Mouse (Mus musculus) hindbrain, embryonic 15.5 days (tissue): ENCODE measurements around the gene Ddx23. TPM values are rescaled to one million over a fixed set of nuclear protein-coding genes. Genes with fewer than 3 reads are reported as not detected.

Experiments used
- ATAC-seq: fragments of 200-750 bp; cut with Nextera tagmentation; 2 replicates; pipeline ENCODE4 v1.8.0; 2017; ENCODE audit warnings: low read depth, moderate number of reproducible peaks, moderate TSS enrichment; ENCODE audit not compliant: low FRiP score
- H3K27ac ChIP-seq: fragments of 300-500 bp; sonication (generic); replicated peaks from 2 replicates; pipeline ENCODE4 v1.5.1; 2015; ENCODE audit warnings: mild to moderate bottlenecking, inconsistent platforms
- H3K27me3 ChIP-seq: fragments of 300-500 bp; sonication (generic); 2 replicates; pipeline ENCODE4 v1.6.1; 2015; ENCODE audit warnings: control low read depth, inconsistent platforms
- H3K36me3 ChIP-seq: fragments of 300-500 bp; sonication (generic); 2 replicates; pipeline ENCODE4 v1.6.1; 2015; ENCODE audit warnings: control low read depth, inconsistent platforms
- H3K4me1 ChIP-seq: fragments of 300-500 bp; sonication (generic); replicated peaks from 2 replicates; pipeline ENCODE4 v1.6.1; 2015; ENCODE audit warnings: control low read depth, inconsistent platforms
- H3K4me2 ChIP-seq: fragments of 300-500 bp; sonication (generic); 2 replicates; pipeline ENCODE4 v1.6.1; 2015; ENCODE audit warnings: moderate library complexity, mild to moderate bottlenecking, inconsistent platforms
- H3K4me3 ChIP-seq: fragments of 300-500 bp; sonication (generic); 2 replicates; pipeline ENCODE4 v1.5.1; 2015; ENCODE audit warnings: mild to moderate bottlenecking, inconsistent platforms
- H3K9ac ChIP-seq: fragments of 300-500 bp; sonication (generic); 2 replicates; pipeline ENCODE4 v1.6.1; 2015; ENCODE audit warnings: inconsistent platforms
- H3K9me3 ChIP-seq: fragments of 300-500 bp; sonication (generic); 2 replicates; pipeline ENCODE4 v1.6.1; 2016; ENCODE audit warnings: control low read depth, inconsistent platforms
- WGBS: fragments of 180-500 bp; shearing (Covaris S2); methylation state at CpG from one replicate; pipeline ENCODE4 v1.1.7; 2015; 5-methylcytosine and 5-hydroxymethylcytosine counted together
- polyA plus RNA-seq: library from polyadenylated mRNA; unstranded; fragments of >200 nt; fragmentation: Nextera tagmentation; extraction: Ambion mirVana; gene quantifications from 2 replicates; pipeline ENCODE4 v1.2.1, GENCODE M21; 2015

The Ddx23 gene
- polyA plus RNA-seq, 1 experiment from 2014 or later, result 19.4 TPM

DNA sequence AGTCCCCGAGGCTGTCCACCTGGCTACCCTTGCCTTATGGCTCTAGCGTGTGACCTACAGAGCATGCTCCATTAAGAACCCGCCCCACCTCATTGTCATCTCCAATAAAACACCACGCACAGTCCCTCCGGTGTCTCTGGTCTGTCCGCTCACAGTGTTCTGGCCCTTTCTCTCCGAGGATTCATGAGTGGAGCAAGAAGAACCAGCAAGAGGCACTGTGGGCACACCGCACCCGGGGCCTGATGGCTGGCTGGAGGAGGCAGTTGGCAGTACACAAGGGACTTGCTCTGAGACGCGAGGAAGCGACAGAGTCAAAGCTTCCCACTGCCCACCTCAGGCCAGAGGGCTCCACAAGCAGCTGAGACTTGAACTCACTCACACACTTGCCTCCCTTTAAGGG is 18.3 kb downstream of the Ddx23 start:
- peaks cover 91% of the 10 kb centered on the region for H3K36me3 ChIP-seq
- H3K27ac ChIP-seq, result no peak overlapping the region
- no peak overlapping the region for H3K4me2 ChIP-seq
- H3K9me3 ChIP-seq, result no peaks in the 10 kb centered on the region
- H3K4me1 ChIP-seq, result no peaks in the 10 kb centered on the region
- H3K9ac ChIP-seq, result no peak overlapping the region
- no peaks in the 10 kb centered on the region for H3K27me3 ChIP-seq
- no peak for ATAC-seq
- WGBS, result 89% methylated on average over 12 of the region's 12 CpGs
- no peak overlapping the region for H3K4me3 ChIP-seq

DNA sequence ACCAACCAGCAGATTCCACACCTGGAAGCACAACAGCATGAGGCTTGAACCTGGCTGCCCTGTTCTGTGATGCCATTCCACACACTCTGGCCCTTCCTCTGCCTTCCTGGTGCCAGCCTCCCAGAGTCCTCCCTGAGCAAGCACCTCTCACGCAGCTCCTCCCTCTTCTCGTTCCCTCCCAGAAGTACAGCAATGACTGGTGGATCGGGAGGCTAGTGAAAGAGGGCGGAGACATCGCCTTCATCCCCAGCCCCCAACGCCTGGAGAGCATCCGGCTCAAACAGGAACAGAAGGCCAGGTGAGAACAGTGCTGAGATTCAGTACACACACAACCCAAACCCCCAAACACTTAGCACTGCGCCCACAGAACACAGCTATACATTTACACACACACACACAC is 22.5 kb downstream of the Ddx23 start:
- WGBS, result 46% methylated on average over 8 of the region's 8 CpGs
- no peaks in the 10 kb centered on the region for H3K9me3 ChIP-seq
- no peak overlapping the region for H3K9ac ChIP-seq
- peaks cover 53% of the 10 kb centered on the region for H3K36me3 ChIP-seq
- peaks cover 27% of the 10 kb centered on the region for H3K4me1 ChIP-seq
- H3K27me3 ChIP-seq, result no peaks in the 10 kb centered on the region
- ATAC-seq, result no peak
- no peak overlapping the region for H3K4me3 ChIP-seq
- no peak overlapping the region for H3K4me2 ChIP-seq
- no peak overlapping the region for H3K27ac ChIP-seq

DNA sequence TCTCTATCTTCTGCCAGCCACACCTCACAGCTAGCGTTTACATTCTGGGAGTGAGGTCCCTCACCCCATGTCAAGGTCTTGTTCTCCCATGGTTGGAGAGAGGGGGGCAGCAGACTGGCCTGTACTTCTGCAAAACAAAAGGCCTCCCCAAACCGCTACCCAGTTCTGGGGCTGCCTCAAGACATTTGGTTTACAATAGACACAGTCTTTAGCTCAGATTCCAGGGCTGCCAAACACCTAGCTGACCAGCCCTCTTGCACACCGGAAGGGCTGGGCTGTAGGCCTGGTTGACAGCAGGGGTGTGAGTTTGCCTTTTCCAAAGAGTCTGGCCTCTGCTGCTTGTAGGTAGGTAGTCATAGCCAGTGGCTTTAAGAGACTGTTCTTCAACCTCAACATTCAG is 25.5 kb downstream of the Ddx23 start:
- Histone ChIP-seq H3K4me1 (peaks cover 42% of the 10 kb centered on the region), H3K4me2 (peak overlapping the region; percentile 87), H3K4me3 (peak overlapping the region; percentile 81), H3K9ac (peak overlapping the region; percentile 88; the same call in 1 of the 2 replicates), H3K36me3 (peaks cover 26% of the 10 kb centered on the region), H3K27me3 (no peaks in the 10 kb centered on the region), H3K9me3 (no peaks in the 10 kb centered on the region), H3K27ac (no peak overlapping the region)
- 34% methylated on average over 3 of the region's 3 CpGs for WGBS
- no peak for ATAC-seq

DNA sequence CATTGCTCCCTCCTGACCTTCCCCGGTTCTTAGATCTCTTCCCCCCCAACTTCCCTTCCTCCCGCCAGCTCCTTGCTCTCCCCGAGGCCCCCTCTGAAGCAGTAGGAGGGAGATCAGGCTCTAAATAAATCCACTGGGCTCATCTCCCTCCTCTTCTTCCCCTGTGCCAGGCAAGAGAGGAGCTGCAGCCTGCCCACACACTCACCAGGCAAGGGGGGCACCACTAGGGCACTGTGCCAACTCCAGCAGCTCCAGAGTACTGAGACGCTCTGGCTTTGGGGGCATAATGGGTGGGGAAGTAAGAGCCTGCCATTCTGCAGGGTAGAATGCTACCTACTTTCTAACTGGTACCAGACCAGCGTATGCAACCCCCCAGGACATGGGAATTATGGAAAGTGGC is 26.2 kb downstream of the Ddx23 start:
- Histone ChIP-seq H3K27ac (no peak overlapping the region), H3K4me3 (peak overlapping the region; percentile 81), H3K4me1 (peaks cover 49% of the 10 kb centered on the region), H3K9me3 (no peaks in the 10 kb centered on the region), H3K27me3 (no peaks in the 10 kb centered on the region), H3K4me2 (peak overlapping the region; percentile 87), H3K36me3 (peaks cover 20% of the 10 kb centered on the region), H3K9ac (peak overlapping the region; percentile 88)
- ATAC-seq, result no peak
- 24% methylated on average over 5 of the region's 5 CpGs for WGBS

DNA sequence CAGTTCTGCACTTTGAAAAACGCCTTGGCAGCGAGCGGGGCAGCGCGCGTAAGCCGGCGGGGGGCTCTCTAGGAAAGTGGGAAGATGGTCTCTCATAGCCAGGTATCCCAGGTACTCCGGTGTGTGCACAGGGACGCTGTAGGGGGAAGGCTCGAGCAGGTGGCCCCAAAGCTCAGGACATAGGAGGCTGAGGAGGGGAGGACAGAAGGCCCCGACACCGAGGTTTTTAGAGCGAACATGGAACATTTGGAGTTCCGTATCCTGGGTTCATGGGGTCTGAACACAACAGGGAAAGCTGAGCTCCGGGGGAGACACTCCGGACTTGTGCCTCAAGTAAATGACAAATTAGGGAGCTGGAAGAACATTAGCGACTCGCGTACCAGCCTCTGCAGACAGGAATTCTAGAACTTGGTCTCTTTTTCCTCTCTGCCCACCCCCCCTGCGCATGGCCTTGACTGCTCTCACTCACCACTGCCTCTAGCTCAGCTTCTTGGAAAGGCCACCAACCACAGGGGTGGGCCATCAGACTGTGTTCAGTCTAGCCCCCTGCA is 27.3 kb downstream of the Ddx23 start:
- WGBS, result under 1% methylated on average over 21 of the region's 21 CpGs
- no peak for ATAC-seq
- Histone ChIP-seq H3K27me3 (peaks cover 4% of the 10 kb centered on the region; the same call in 1 of the 2 replicates), H3K4me2 (peak overlapping the region; percentile 87), H3K4me1 (peaks cover 58% of the 10 kb centered on the region), H3K9ac (peak overlapping the region; percentile 88), H3K27ac (peak overlapping the region; percentile 96), H3K4me3 (peak overlapping the region; percentile 81), H3K9me3 (no peaks in the 10 kb centered on the region), H3K36me3 (peaks cover 9% of the 10 kb centered on the region)

DNA sequence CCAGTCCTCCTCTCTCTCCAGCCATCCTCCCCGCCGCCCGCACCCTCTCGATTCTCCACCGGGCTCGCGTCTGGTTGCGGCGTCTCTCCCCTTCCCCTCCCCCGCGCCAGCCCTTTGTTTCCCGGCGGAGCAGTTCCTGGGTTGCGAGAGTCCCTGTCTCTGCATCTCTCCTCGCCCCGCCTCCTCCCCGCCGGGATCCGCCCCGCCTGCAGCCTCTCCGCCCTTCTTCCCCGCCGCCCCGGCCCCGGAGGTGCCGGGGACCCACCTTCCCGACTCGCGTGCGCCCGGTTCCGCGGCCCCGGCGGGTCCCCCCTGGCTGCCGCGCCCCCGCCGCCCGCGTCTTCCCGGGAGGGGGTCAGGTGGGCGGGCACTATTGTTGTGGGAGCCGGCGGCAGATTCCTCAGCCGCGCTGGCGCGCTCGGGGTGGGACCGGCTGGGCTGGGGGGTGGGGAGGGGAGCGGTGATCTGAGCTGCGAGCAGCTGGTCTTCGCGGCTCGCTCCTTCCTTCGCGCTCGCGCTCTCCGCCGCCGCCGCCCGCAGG is 28.1 kb downstream of the Ddx23 start:
- peak overlapping the region; percentile 87 for H3K4me2 ChIP-seq
- peak overlapping the region; percentile 81 for H3K4me3 ChIP-seq
- under 1% methylated on average over 49 of the region's 65 CpGs for WGBS
- no peaks in the 10 kb centered on the region for H3K9me3 ChIP-seq
- H3K27ac ChIP-seq, result peak overlapping the region; percentile 96
- ATAC-seq, result peak; percentile 61
- peaks cover 59% of the 10 kb centered on the region for H3K4me1 ChIP-seq
- peaks cover 5% of the 10 kb centered on the region; the same call in 1 of the 2 replicates for H3K27me3 ChIP-seq
- H3K9ac ChIP-seq, result peak overlapping the region; percentile 88
- peaks cover 3% of the 10 kb centered on the region; the same call in 1 of the 2 replicates for H3K36me3 ChIP-seq

DNA sequence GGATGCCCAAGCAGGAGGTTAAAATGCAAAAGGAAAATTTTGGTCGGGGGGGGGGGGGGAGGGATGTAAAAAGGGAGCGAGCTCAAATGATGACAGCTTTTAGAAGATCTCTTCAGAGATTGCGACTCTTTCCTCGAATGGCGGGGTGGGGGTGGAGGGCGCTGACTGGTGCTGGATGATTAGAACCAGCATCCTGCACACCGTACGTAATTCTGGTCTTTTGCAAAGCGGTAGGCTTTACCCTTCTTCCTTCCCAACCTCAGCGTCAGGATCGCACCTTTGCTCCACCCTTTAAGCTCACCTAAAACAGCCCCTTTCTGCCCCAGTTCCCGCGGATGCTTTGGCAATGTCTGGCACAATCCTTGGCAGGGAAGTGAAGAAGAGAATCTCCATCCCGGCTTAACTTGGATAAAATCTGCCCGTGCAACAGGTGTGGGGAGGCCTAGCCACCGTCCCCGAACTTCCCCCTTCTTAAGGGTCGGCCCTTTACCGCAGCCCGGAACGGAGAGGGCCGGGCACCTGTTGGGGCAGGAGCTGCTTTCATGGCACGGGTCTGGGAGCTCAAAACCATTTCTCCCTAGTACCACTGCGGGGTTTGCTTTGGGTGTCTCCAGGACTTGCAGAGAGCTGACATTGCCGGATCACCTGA is 28.7 kb downstream of the Ddx23 start:
- ATAC-seq, result no peak; the same call in 1 of the 2 replicates
- H3K36me3 ChIP-seq, result 0 out of 2 replicates have a peak, but pooled peaks cover 2% of the 10 kb centered on the region
- under 1% methylated on average over 25 of the region's 25 CpGs for WGBS

DNA sequence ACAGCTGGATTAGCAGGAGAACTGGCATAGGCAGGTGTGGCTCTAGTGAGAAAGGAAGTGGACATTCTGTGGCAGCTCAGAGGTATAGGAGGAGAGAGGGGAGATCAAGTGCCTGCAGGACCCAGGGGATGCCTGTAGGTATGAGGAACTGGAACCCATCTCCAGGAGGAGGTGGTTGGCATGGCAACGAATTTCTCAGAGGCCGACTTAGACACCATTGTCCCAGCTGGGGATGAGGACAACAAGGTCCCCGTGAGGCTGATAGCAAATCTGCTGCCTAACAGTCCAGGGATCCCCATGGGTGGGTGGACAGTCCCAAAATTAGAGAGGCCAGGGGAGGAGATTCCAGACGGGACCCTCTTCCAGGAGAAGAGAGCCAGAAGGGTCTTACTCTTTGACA is 29.8 kb downstream of the Ddx23 start:
- 0% methylated on average over 4 of the region's 4 CpGs for WGBS
- Histone ChIP-seq H3K4me2 (peak overlapping the region; percentile 87), H3K4me3 (peak overlapping the region; percentile 81), H3K36me3 (no peaks in the 10 kb centered on the region), H3K27me3 (peaks cover 5% of the 10 kb centered on the region; the same call in 1 of the 2 replicates), H3K9me3 (no peaks in the 10 kb centered on the region), H3K27ac (peak overlapping the region; percentile 96), H3K9ac (peak overlapping the region; percentile 88), H3K4me1 (peaks cover 75% of the 10 kb centered on the region)
- no peak for ATAC-seq

More for the DNA sequence above, 28.7 kb downstream of the Ddx23 start:
- Histone ChIP-seq H3K4me3 (peak overlapping the region; percentile 81), H3K27me3 (peaks cover 5% of the 10 kb centered on the region; the same call in 1 of the 2 replicates), H3K4me1 (peaks cover 66% of the 10 kb centered on the region), H3K9ac (peak overlapping the region; percentile 88), H3K4me2 (peak overlapping the region; percentile 87), H3K9me3 (no peaks in the 10 kb centered on the region), H3K27ac (peak overlapping the region; percentile 96)

DNA sequence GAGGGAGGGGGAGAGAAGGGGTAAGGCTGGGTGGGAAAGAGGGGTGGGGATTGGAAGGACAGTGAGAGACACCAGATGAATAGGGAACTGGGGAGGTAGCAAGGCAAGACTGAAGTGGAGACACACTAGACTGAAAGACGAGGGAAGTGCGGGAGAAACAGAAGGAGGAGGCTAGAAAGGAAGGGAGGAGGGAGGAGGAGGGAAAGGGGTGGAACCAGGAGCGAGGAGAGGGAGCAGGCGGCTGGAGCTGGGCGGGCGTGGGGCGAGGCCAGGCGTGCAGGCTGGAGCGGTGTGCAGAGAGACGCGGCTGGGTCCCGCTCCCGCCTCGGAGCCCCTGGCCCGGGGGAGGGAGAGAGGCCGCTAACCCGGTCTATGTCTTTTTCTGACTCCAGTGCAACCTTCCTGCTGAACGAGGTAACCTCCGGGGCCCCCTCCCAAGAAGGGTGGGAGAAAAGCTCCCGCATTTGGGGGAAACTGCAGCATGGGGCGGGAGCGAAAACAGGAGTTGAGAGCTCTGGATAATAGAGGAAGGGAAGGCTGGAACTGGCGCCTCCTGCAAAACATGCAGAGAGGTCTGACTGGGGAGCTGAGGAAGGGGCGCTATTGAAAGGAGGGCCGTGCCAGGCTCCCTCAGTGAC is 30.5 kb downstream of the Ddx23 start:
- peak overlapping the region; percentile 88 for H3K9ac ChIP-seq
- peaks cover 5% of the 10 kb centered on the region; the same call in 1 of the 2 replicates for H3K27me3 ChIP-seq
- ATAC-seq, result peak; percentile 54
- H3K4me3 ChIP-seq, result peak overlapping the region; percentile 81
- peaks cover 68% of the 10 kb centered on the region for H3K4me1 ChIP-seq
- H3K27ac ChIP-seq, result peak overlapping the region; percentile 96
- no peaks in the 10 kb centered on the region for H3K36me3 ChIP-seq
- 1% methylated on average over 25 of the region's 25 CpGs for WGBS
- H3K4me2 ChIP-seq, result peak overlapping the region; percentile 87
- no peaks in the 10 kb centered on the region for H3K9me3 ChIP-seq

DNA sequence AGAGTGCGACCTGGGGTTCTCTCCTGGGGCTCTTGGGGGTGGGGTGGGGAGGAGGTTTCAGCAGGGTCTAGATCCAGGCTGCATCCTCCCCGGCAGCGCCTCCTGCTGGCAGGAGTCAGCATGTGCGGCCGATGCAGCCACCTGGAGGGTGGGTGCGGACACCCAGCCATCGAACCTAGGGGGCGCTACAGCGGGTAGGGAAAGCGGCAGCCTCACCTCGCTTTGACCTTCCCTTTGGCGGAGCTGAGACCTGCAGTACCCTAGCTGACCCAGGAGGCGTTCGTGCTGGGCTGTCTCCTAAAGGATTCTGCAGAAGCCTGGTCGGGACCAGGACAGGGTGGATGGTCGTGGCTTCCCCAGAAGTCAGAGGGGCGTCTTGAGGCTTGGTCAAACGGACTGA is 31.2 kb downstream of the Ddx23 start:
- Histone ChIP-seq H3K4me1 (peaks cover 61% of the 10 kb centered on the region), H3K9me3 (no peaks in the 10 kb centered on the region), H3K27ac (peak overlapping the region; percentile 96), H3K36me3 (no peaks in the 10 kb centered on the region), H3K9ac (peak overlapping the region; percentile 88), H3K4me3 (peak overlapping the region; percentile 81), H3K4me2 (peak overlapping the region; percentile 87), H3K27me3 (peaks cover 5% of the 10 kb centered on the region; the same call in 1 of the 2 replicates)
- under 1% methylated on average over 18 of the region's 18 CpGs for WGBS
- ATAC-seq, result peak; percentile 17; the same call in 1 of the 2 replicates

DNA sequence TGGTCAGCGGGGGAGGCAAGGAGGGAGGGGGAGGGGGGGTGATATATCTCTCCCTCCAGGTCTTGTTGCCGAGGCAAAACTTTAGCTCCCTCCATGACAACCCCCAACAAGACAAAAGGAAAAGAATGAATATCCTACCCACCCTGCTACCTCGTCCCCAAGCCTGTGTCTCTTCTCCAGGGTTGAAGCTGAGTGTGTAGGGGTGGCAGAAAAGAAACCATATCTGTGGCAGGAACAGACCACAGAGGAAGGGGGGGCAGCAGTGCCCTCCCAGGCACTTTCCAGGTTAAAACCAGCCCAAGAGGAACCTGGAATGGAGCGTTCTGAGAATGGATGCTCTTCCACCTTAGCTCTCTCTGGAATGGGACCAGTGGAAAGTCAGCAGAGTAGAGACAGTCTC is 32.2 kb downstream of the Ddx23 start, which contains the start of gene Cacnb3:
Gene Cacnb3 (plus strand): TSS at position 301 of the 400 bp plus-strand sequence.
- WGBS, result 41% methylated on average over 4 of the region's 4 CpGs
- Histone ChIP-seq H3K4me1 (peaks cover 52% of the 10 kb centered on the region), H3K36me3 (no peaks in the 10 kb centered on the region), H3K27me3 (peaks cover 5% of the 10 kb centered on the region; the same call in 1 of the 2 replicates), H3K27ac (peak within 1 kb of the TSS; percentile 96), H3K9me3 (no peaks in the 10 kb centered on the region), H3K4me3 (peak within 1 kb of the TSS; percentile 81), H3K4me2 (peak within 1 kb of the TSS; percentile 87), H3K9ac (peak within 1 kb of the TSS; percentile 88)
- no peak for ATAC-seq
